Mouse (Mus musculus) CH12.LX (cell line): Measurements from ENCODE around the gene Ubxn2a. TPM values are rescaled to one million over a fixed set of nuclear protein-coding genes. Genes with fewer than 3 reads are reported as not detected.
A peak's percentile ranks its signal among the peaks of the same experiment; 100 is the strongest.

Source experiments
- DNase-seq: peaks from one replicate; pipeline ENCODE4 v3.0.0-alpha.2; 2013; ENCODE audit errors: extremely low read depth
- H3K27ac ChIP-seq: 2 replicates; pipeline ENCODE4 v1.5.1; 2012; ENCODE audit warnings: low read depth, mild to moderate bottlenecking, control low read depth, moderate library complexity; ENCODE audit not compliant: insufficient read depth
- H3K27me3 ChIP-seq: replicated peaks from 2 replicates; pipeline ENCODE3; 2012; ENCODE audit warnings: inconsistent platforms
- H3K36me3 ChIP-seq, 2 experiments: replicated peaks in 1 of 2; 2 replicates each; pipeline versions ENCODE3 to v1.6.1; 2012; ENCODE audit warnings: inconsistent platforms in 1 of 2, low read length in 1 of 2, mild to moderate bottlenecking in 1 of 2, mixed read lengths in 1 of 2, moderate library complexity in 1 of 2; ENCODE audit not compliant: control insufficient read depth in 1 of 2, insufficient read depth in 1 of 2
- H3K4me1 ChIP-seq, 2 experiments: 2 replicates each; pipeline ENCODE4 v1.6.1; 2012; ENCODE audit warnings: inconsistent platforms in 1 of 2, moderate library complexity in 1 of 2; ENCODE audit not compliant: insufficient read depth in 2 of 2, control insufficient read depth in 1 of 2
- H3K4me2 ChIP-seq: 2 replicates; pipeline ENCODE4 v1.6.1; 2012; ENCODE audit warnings: low read depth, mild to moderate bottlenecking, control low read depth; ENCODE audit not compliant: poor library complexity, insufficient read depth, severe bottlenecking
- H3K4me3 ChIP-seq, 3 experiments: fragments of 150-350 bp in 1 of 3; sonication (generic) in 1 of 3; replicated peaks in 1 of 3; 2 replicates each; pipeline versions ENCODE3 to v1.5.1; 2011 to 2012; ENCODE audit warnings: low read depth in 2 of 3, low read length in 2 of 3, mild to moderate bottlenecking in 2 of 3, moderate library complexity in 2 of 3, control low read depth in 1 of 3, improper control_type of control experiment in 1 of 3, inconsistent platforms in 1 of 3, mixed read lengths in 1 of 3; ENCODE audit not compliant: poor library complexity in 1 of 3
- H3K79me2 ChIP-seq: replicated peaks from 2 replicates; pipeline ENCODE4 v1.6.1; 2012; ENCODE audit warnings: mild to moderate bottlenecking, moderate library complexity; ENCODE audit not compliant: control insufficient read depth, poor library complexity, insufficient read depth, severe bottlenecking; ENCODE audit errors: extremely low read depth
- H3K9ac ChIP-seq: 2 replicates; pipeline ENCODE4 v1.6.1; 2012; ENCODE audit warnings: low read depth, mild to moderate bottlenecking, control low read depth, moderate library complexity; ENCODE audit not compliant: insufficient read depth
- H3K9me3 ChIP-seq: replicated peaks from 2 replicates; pipeline ENCODE3; 2012; ENCODE audit warnings: low read length, inconsistent platforms, mixed read lengths
- CHD1 ChIP-seq: IDR thresholded peaks from 2 replicates; pipeline ENCODE4 v1.6.1; 2012; ENCODE audit warnings: low read depth, low read length, improper control_type of control experiment, inconsistent platforms
- CTCF ChIP-seq, 2 experiments: IDR thresholded peaks in 1 of 2; conservative IDR thresholded peaks in 1 of 2; 2 replicates each; pipeline ENCODE4 v1.5.1; 2011 to 2012; ENCODE audit warnings: low read depth in 2 of 2, low read length in 2 of 2, improper control_type of control experiment in 1 of 2, inconsistent platforms in 1 of 2, mild to moderate bottlenecking in 1 of 2, moderate library complexity in 1 of 2
- E2F4 ChIP-seq: IDR thresholded peaks from 2 replicates; pipeline ENCODE4 v1.6.1; 2011; ENCODE audit warnings: low read depth, low read length, improper control_type of control experiment; ENCODE audit not compliant: insufficient replicate concordance
- EP300 ChIP-seq: IDR thresholded peaks from 2 replicates; pipeline ENCODE4 v1.6.1; 2011; ENCODE audit warnings: low read length, improper control_type of control experiment
- ETS1 ChIP-seq: conservative IDR thresholded peaks from 2 replicates; pipeline ENCODE4 v1.6.1; 2012; ENCODE audit warnings: low read depth, mild to moderate bottlenecking, inconsistent platforms, low read length, improper control_type of control experiment, moderate library complexity
- HCFC1 ChIP-seq: IDR thresholded peaks from 2 replicates; pipeline ENCODE4 v1.6.1; 2012; ENCODE audit warnings: low read depth, mild to moderate bottlenecking, inconsistent platforms, low read length, improper control_type of control experiment
- IRF4 ChIP-seq: IDR thresholded peaks from 2 replicates; pipeline ENCODE4 v1.6.1; 2014; ENCODE audit warnings: low read depth, mild to moderate bottlenecking, inconsistent platforms, low read length, improper control_type of control experiment
- KAT2A ChIP-seq: IDR thresholded peaks from 2 replicates; pipeline ENCODE4 v1.6.1; 2012; ENCODE audit warnings: low read length, improper control_type of control experiment, inconsistent platforms; ENCODE audit not compliant: insufficient replicate concordance
- MEF2A ChIP-seq: IDR thresholded peaks from 2 replicates; pipeline ENCODE4 v1.6.1; 2014; ENCODE audit warnings: low read depth, mild to moderate bottlenecking, inconsistent platforms, low read length, improper control_type of control experiment, borderline replicate concordance
- NRF1 ChIP-seq: IDR thresholded peaks from 2 replicates; pipeline ENCODE4 v1.6.1; 2014; ENCODE audit warnings: low read depth, mild to moderate bottlenecking, inconsistent platforms, low read length, improper control_type of control experiment, moderate library complexity
- PAX5 ChIP-seq: IDR thresholded peaks from 2 replicates; pipeline ENCODE4 v1.6.1; 2012; ENCODE audit warnings: low read length, inconsistent platforms, mixed read lengths
- POLR2A ChIP-seq: IDR thresholded peaks from 2 replicates; pipeline ENCODE4 v1.6.1; 2011; ENCODE audit warnings: low read depth, mild to moderate bottlenecking, improper control_type of control experiment, low read length
- POLR2AphosphoS2 ChIP-seq: IDR thresholded peaks from 2 replicates; pipeline ENCODE4 v1.6.1; 2011; ENCODE audit warnings: low read depth, low read length, improper control_type of control experiment
- RCOR1 ChIP-seq: conservative IDR thresholded peaks from 2 replicates; pipeline ENCODE4 v1.6.1; 2012; ENCODE audit warnings: low read depth, mild to moderate bottlenecking, inconsistent platforms, low read length, improper control_type of control experiment
- SIN3A ChIP-seq: IDR thresholded peaks from 2 replicates; pipeline ENCODE4 v1.6.1; 2012; ENCODE audit warnings: low read length, improper control_type of control experiment, inconsistent platforms
- TBP ChIP-seq: conservative IDR thresholded peaks from 2 replicates; pipeline ENCODE4 v1.6.1; 2011; ENCODE audit warnings: low read depth, low read length, improper control_type of control experiment
- TCF12 ChIP-seq: IDR thresholded peaks from 2 replicates; pipeline ENCODE4 v1.6.1; 2014; ENCODE audit warnings: low read depth, mild to moderate bottlenecking, inconsistent platforms, low read length, improper control_type of control experiment
- USF2 ChIP-seq: conservative IDR thresholded peaks from 2 replicates; pipeline ENCODE4 v1.6.1; 2011; ENCODE audit warnings: low read depth, low read length, improper control_type of control experiment
- ZKSCAN1 ChIP-seq: IDR thresholded peaks from 2 replicates; pipeline ENCODE4 v1.6.1; 2012; ENCODE audit warnings: low read depth, inconsistent platforms, low read length, improper control_type of control experiment, borderline replicate concordance
- dilution Hi-C: fragments of 300-500 bp; cut with MboI; formaldehyde crosslinking; loops from 2 replicates; pipeline ENCODE4 v1.14.3; 2020; ENCODE audit warnings: low sequenced_read_pairs; ENCODE audit not compliant: extremely low pct_unique_long_range_greater_than_20kb, extremely low pct_ligation_motif_present
- in situ Hi-C: fragments of 300-500 bp; cut with MboI; formaldehyde crosslinking; loops from 3 replicates; pipeline ENCODE4 v1.14.3; 2019; ENCODE audit warnings: low sequenced_read_pairs, low pct_ligation_motif_present, low pct_unique_long_range_greater_than_20kb, mixed read lengths
- polyA plus RNA-seq: library from polyadenylated mRNA; unstranded; fragments of >175 nt; gene quantifications from 2 replicates; pipeline ENCODE4 v1.2.1, GENCODE M21; 2012; ENCODE audit warnings: low read depth; ENCODE audit not compliant: insufficient read length
- total RNA-seq, 2 experiments: library from RNA; depleted of rRNA; stranded (reverse); fragments of 300-350 nt in 1 of 2; fragments of >200 nt in 1 of 2; gene quantifications; 2 replicates each; pipeline ENCODE4 v1.2.3; 2012 to 2014

The Ubxn2a gene
- total and polyA plus RNA-seq, 3 experiments = 15.2 to 25.4 (median 23.5) TPM

DNA sequence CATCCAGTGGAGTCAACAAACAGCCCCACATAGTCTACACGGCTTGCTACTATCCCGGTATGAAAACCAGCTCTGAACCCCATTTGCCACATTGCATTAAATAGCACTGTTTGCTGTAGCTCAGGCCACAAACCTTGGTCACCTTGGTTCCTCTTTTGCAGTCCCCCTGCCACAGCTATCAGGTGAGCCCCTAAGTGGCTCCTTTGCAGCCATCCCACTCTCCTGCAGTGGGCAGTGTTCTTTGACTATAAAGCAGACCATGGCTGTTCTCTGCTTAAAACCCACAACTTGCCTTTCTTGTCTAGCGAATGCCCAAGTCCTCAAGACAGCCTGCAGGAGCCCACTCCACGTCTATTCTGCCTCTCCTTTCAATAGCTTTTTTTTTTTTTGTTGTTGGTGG lies 35.2 kb downstream of the Ubxn2a start:
- Histone ChIP-seq H3K9me3 (no peaks in the 10 kb centered on the region), H3K79me2 (no peaks in the 10 kb centered on the region), H3K4me3 (no peak overlapping the region), H3K9ac (no peak overlapping the region), H3K27me3 (no peaks in the 10 kb centered on the region), H3K27ac (no peak overlapping the region), H3K36me3 (peaks cover 0 to 2% of the 10 kb centered on the region in 2 experiments), H3K4me1 (peaks cover 0 to 3% of the 10 kb centered on the region in 2 experiments; a peak in 1 of 4 replicates)
- in situ Hi-C loops = no loop called here
- dilution Hi-C loops = no loop called here
- DNase-seq = no peak
- TF ChIP-seq CTCF (conservative IDR thresholded peaks at IDR 0.05 in 1 of 2, IDR thresholded peaks at IDR 0.05 in 1 of 2; ENCODE audit: low read depth in 2 of 2, low read length in 2 of 2) = 0 out of 4 replicates have a peak, but pooled peaks of 1 of the 2 experiments have one; percentile 21
- TF ChIP-seq CHD1 = no peak
- TF ChIP-seq MEF2A = no peak
- TF ChIP-seq, all 38 proteins: peak for 1
- no peak overlapping the region for H3K4me2 ChIP-seq

DNA sequence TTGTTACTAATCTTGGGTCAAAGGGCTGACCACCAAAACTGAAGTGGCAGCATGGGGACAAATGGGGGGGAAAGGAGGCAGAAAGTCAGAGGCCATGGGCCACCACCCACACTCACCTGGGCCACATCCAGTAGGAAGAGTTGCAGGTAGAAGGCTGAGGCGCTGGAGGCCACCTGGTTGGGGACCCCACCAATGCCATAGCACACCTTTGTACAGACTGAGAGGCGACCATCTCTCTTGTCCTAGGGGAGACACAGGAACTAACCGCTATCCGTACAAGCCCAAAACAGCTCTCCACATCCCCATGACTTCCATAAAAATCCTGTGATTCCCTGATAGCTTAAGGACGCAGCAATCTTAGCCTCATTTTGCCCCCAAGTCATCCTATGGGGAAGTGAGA lies 36.2 kb downstream of the Ubxn2a start:
- Histone ChIP-seq H3K4me3 (no peak overlapping the region), H3K9me3 (no peaks in the 10 kb centered on the region), H3K79me2 (no peaks in the 10 kb centered on the region), H3K9ac (no peak overlapping the region), H3K4me1 (peaks cover 0 to 3% of the 10 kb centered on the region in 2 experiments; a peak in 1 of 4 replicates), H3K36me3 (peaks cover 0 to 2% of the 10 kb centered on the region in 2 experiments), H3K27me3 (no peaks in the 10 kb centered on the region), H3K4me2 (no peak overlapping the region), H3K27ac (no peak overlapping the region)
- dilution Hi-C loops = no loop called here
- TF ChIP-seq TCF12 (no peak), IRF4 (no peak), POLR2AphosphoS2 (no peak), CTCF (conservative IDR thresholded peaks at IDR 0.05 in 1 of 2, IDR thresholded peaks at IDR 0.05 in 1 of 2; ENCODE audit: low read depth in 2 of 2, low read length in 2 of 2) (no peak), EP300 (no peak), USF2 (no peak), NRF1 (no peak), RCOR1 (no peak), POLR2A (no peak), E2F4 (no peak), ZKSCAN1 (no peak), SIN3A (no peak), ETS1 (no peak), KAT2A (no peak), PAX5 (no peak), HCFC1 (no peak), TBP (no peak)
- in situ Hi-C loops = no loop called here
- DNase-seq = no peak
